Mouse (Mus musculus): ENCODE measurements at regions not wholly inside any gene's neighbourhood (a gene's known extent, or its start where the extent isn't known, plus 50 kb on each side); places are given as distances from the start of the nearest gene placed in this dataset. TPM values are rescaled to one million over a fixed set of nuclear protein-coding genes. Genes with fewer than 3 reads are reported as not detected.
"Not testable (repeated sequence)": the region's sequence is repeated elsewhere in the genome, so short reads cannot be mapped to it uniquely, and the experiment has no call there.

GRCm38 (mm10) chr12:15011091-15011490, 805.6 kb downstream of the Trib2 start:
- Histone ChIP-seq H3K36me3 (ENCODE audit: control insufficient read depth, insufficient read depth, low read length) (no peaks in the 10 kb centered on the region), H3K4me1 (ENCODE audit: control insufficient read depth in 2 of 2, insufficient read depth in 2 of 2, low read length in 2 of 2) (no peaks in the 10 kb centered on the region), H3K4me3 (ENCODE audit: control insufficient read depth in 1 of 2, insufficient read depth in 1 of 2, low read depth in 1 of 2, low read length in 2 of 2) (no peak overlapping the region), H3K27ac (replicated peaks in 1 of 2; ENCODE audit: control insufficient read depth in 1 of 2, insufficient read depth in 1 of 2, low read depth in 2 of 2, low read length in 2 of 2) (no peak overlapping the region), H3K9ac (ENCODE audit: low read length) (no peak overlapping the region), H3K4me2 (ENCODE audit: low read length) (no peak overlapping the region), H3K9me3 (ENCODE audit: control insufficient read depth, low read length) (no peaks in the 10 kb centered on the region), H3K27me3 (ENCODE audit: control insufficient read depth, insufficient read depth, low read length) (no peaks in the 10 kb centered on the region)
- no peak for ATAC-seq (ENCODE audit: insufficient number of reproducible peaks, insufficient read depth, low FRiP score, low read depth)

DNA sequence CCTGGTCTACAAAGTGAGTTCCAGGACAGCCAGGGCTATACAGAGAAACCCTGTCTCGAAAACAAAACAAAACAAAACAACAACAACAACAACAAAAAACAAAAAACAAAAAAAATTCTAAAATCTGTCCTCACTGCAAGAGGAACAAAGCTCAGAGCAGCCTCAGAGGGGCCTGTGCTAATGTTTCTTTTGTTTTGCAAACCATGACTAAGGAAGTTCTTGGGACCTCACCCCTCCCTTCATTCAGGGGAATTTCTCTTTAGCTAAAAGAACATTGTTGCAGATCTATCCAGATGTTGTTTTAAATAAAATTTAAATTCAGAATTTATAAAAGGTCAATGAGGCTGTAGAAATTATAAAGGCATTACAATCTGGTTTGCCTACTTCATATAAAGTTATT, 814.3 kb downstream of the Trib2 start:
- WGBS = 50% methylated on average over 1 of the region's 1 CpGs
- ATAC-seq (ENCODE audit: insufficient number of reproducible peaks, insufficient read depth, low FRiP score, low read depth); H3K4me1 ChIP-seq (ENCODE audit: control insufficient read depth in 2 of 2, insufficient read depth in 2 of 2, low read length in 2 of 2): not testable (repeated sequence)

More for the DNA sequence above, 814.3 kb downstream of the Trib2 start:
- not testable (repeated sequence) for H3K4me2 ChIP-seq (ENCODE audit: low read length); H3K4me3 ChIP-seq (ENCODE audit: control insufficient read depth in 1 of 2, insufficient read depth in 1 of 2, low read depth in 1 of 2, low read length in 2 of 2); H3K9ac ChIP-seq (ENCODE audit: low read length); H3K36me3 ChIP-seq (ENCODE audit: control insufficient read depth, insufficient read depth, low read length); H3K27ac ChIP-seq (replicated peaks in 1 of 2; ENCODE audit: control insufficient read depth in 1 of 2, insufficient read depth in 1 of 2, low read depth in 2 of 2, low read length in 2 of 2); H3K27me3 ChIP-seq (ENCODE audit: control insufficient read depth, insufficient read depth, low read length); H3K9me3 ChIP-seq (ENCODE audit: control insufficient read depth, low read length)

Small RNAs in the stretch of these regions (microRNA-seq; reads per million reads assigned to microRNA genes)
- gene Gm27682 = not detected

Measured in heart, embryonic 14.5 days (tissue).